Mouse (Mus musculus) small intestine, adult 2 months (tissue): ENCODE measurements around the gene Cirbp.

Experiments used
- CTCF ChIP-seq: fragments of 200-500 bp; IDR thresholded peaks from 2 replicates; pipeline ENCODE4 v1.5.1; 2012; ENCODE audit warnings: low read depth, mild to moderate bottlenecking, control low read depth, inconsistent platforms, low read length, moderate library complexity, mixed read lengths; ENCODE audit not compliant: insufficient replicate concordance, insufficient read length; ENCODE audit errors: extremely low read depth
- POLR2A ChIP-seq: fragments of 200-500 bp; IDR thresholded peaks from 2 replicates; pipeline ENCODE4 v1.6.1; 2012; ENCODE audit warnings: low read depth, mild to moderate bottlenecking, control low read depth, inconsistent platforms, low read length, moderate library complexity

DNA sequence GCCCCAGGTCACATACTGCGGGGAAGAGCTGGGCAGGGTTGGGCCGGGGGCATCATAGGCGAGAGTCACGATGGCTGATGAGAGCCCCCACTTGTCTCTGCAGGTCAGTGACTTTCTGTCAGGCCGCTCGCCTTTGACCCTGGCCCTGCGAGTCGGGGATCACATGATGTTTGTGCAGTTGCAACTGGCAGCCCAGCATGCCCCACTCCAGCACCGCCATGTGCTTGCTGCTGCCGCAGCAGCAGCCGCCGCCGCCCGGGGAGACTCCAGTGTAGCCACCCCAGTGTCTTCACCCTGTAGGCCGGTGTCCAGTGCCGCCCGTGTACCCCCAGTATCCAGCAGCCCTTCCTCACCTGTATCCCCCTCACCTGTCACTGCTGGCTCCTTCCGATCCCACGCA lies 12.1 kb upstream of the Cirbp start:
- no peak for TF ChIP-seq CTCF
- TF ChIP-seq POLR2A, result no peak
